Mouse (Mus musculus) liver, adult 2 months (tissue): Measurements from ENCODE around the gene Gm37240.

ENCODE experiments used
- CTCF ChIP-seq: fragments of 200-500 bp; IDR thresholded peaks from 2 replicates; pipeline ENCODE4 v1.5.1; 2011; ENCODE audit warnings: low read depth, low read length, control low read depth
- POLR2A ChIP-seq: fragments of 200-500 bp; IDR thresholded peaks from 2 replicates; pipeline ENCODE4 v1.6.1; 2011; ENCODE audit warnings: low read length, control low read depth; ENCODE audit not compliant: insufficient read depth; ENCODE audit errors: extremely low read depth

- TF ChIP-seq POLR2A = no peak
- no peak for TF ChIP-seq CTCF
Measured at GRCm38 (mm10) chr3:85176736-85177135, 710.6 kb downstream of the Gm37240 start.
